Mouse (Mus musculus): ENCODE measurements at regions not wholly inside any gene's neighbourhood (a gene's known extent, or its start where the extent isn't known, plus 50 kb on each side); places are given as distances from the start of the nearest gene placed in this dataset.
A peak's percentile ranks its signal among the peaks of the same experiment; 100 is the strongest.

- DNase-seq: peak in 1 of 2 experiments; percentile 2
Measured at GRCm38 (mm10) chrX:76319552-76319951, 55.4 kb downstream of the Cldn34b3 start.
